Mouse (Mus musculus) yolk sac, embryonic 10.5 days (tissue): ENCODE measurements around the gene Nrcam.

ENCODE experiments used
- DNase-seq: peaks from one replicate; pipeline ENCODE4 v3.0.0-alpha.2; 2017; ENCODE audit warnings: low spot score

Nrcam gene

GRCm38 (mm10) chr12:44515066-44515465 lies 186.4 kb downstream of the Nrcam start:
- no peak for DNase-seq

- no peak for DNase-seq
These were observed 190.9 kb downstream of the Nrcam start for GRCm38 (mm10) chr12:44519440-44520141.

GRCm38 (mm10) chr12:44521496-44521895 lies 192.8 kb downstream of the Nrcam start:
- no peak for DNase-seq

- DNase-seq: no peak
These were observed 196.2 kb downstream of the Nrcam start for GRCm38 (mm10) chr12:44524621-44525565.

GRCm38 (mm10) chr12:44528391-44529016 lies 199.8 kb downstream of the Nrcam start:
- DNase-seq: no peak

GRCm38 (mm10) chr12:44532337-44533113 lies 203.8 kb downstream of the Nrcam start:
- DNase-seq: no peak

- no peak for DNase-seq
These were observed 205.5 kb downstream of the Nrcam start for GRCm38 (mm10) chr12:44534100-44534633.

GRCm38 (mm10) chr12:44535623-44536022 lies 206.9 kb downstream of the Nrcam start:
- DNase-seq: no peak

GRCm38 (mm10) chr12:44547721-44548369 lies 219.2 kb downstream of the Nrcam start:
- peak; percentile 47 for DNase-seq

GRCm38 (mm10) chr12:44548465-44548864 lies 219.8 kb downstream of the Nrcam start:
- DNase-seq: no peak

- no peak for DNase-seq
These were observed 222.9 kb downstream of the Nrcam start for GRCm38 (mm10) chr12:44551614-44552013.

- DNase-seq: no peak
These were observed 225.4 kb downstream of the Nrcam start for GRCm38 (mm10) chr12:44554051-44554450.

- no peak for DNase-seq
These were observed 226.1 kb downstream of the Nrcam start for GRCm38 (mm10) chr12:44554808-44555207.

GRCm38 (mm10) chr12:44560002-44560401 lies 231.3 kb downstream of the Nrcam start:
- no peak for DNase-seq

GRCm38 (mm10) chr12:44570070-44570469 lies 241.4 kb downstream of the Nrcam start:
- DNase-seq: no peak

- DNase-seq: no peak
These were observed 244.0 kb downstream of the Nrcam start for GRCm38 (mm10) chr12:44572664-44573063.

GRCm38 (mm10) chr12:44574167-44574566 lies 245.5 kb downstream of the Nrcam start:
- no peak for DNase-seq

GRCm38 (mm10) chr12:44601410-44602149 lies 272.9 kb downstream of the Nrcam start:
- peak; percentile 32 for DNase-seq

- DNase-seq: no peak
These were observed 273.7 kb downstream of the Nrcam start for GRCm38 (mm10) chr12:44602269-44602957.

- DNase-seq: no peak
These were observed 274.3 kb downstream of the Nrcam start for GRCm38 (mm10) chr12:44602958-44603331.
